Mouse (Mus musculus) thymus, postnatal 25 days (tissue): Measurements from ENCODE around the gene Kcna5.

ENCODE experiments used
- DNase-seq: peaks from one replicate; pipeline ENCODE4 v3.0.0; 2022

The Kcna5 gene

GRCm38 (mm10) chr6:126535208-126535910 is at the start of gene Kcna5:
Gene Kcna5, minus strand, starts transcription at chr6:126535412.
- no peak for DNase-seq

GRCm38 (mm10) chr6:126583075-126583474 is 47.9 kb upstream of the Kcna5 start:
- DNase-seq: peak; percentile 17

GRCm38 (mm10) chr6:126581632-126582031 is 46.4 kb upstream of the Kcna5 start:
- DNase-seq: no peak

GRCm38 (mm10) chr6:126580571-126580970 is 45.4 kb upstream of the Kcna5 start:
- no peak for DNase-seq

- DNase-seq: no peak
Observed at GRCm38 (mm10) chr6:126577415-126577814, 42.2 kb upstream of the Kcna5 start.

GRCm38 (mm10) chr6:126576566-126576965 is 41.4 kb upstream of the Kcna5 start:
- DNase-seq: no peak

- DNase-seq: no peak
Observed at GRCm38 (mm10) chr6:126574778-126575177, 39.6 kb upstream of the Kcna5 start.

GRCm38 (mm10) chr6:126573021-126573420 is 37.8 kb upstream of the Kcna5 start:
- no peak for DNase-seq

- DNase-seq: no peak
Observed at GRCm38 (mm10) chr6:126569809-126570208, 34.6 kb upstream of the Kcna5 start.

- DNase-seq: no peak
Observed at GRCm38 (mm10) chr6:126568046-126568830, 33.0 kb upstream of the Kcna5 start.

- DNase-seq: no peak
Observed at GRCm38 (mm10) chr6:126567326-126567725, 32.1 kb upstream of the Kcna5 start.

- DNase-seq: no peak
Observed at GRCm38 (mm10) chr6:126564376-126564775, 29.2 kb upstream of the Kcna5 start.

- peak; percentile 49 for DNase-seq
Observed at GRCm38 (mm10) chr6:126563898-126564297, 28.7 kb upstream of the Kcna5 start.

GRCm38 (mm10) chr6:126561702-126562101 is 26.5 kb upstream of the Kcna5 start:
- DNase-seq: no peak

- DNase-seq: no peak
Observed at GRCm38 (mm10) chr6:126560696-126561095, 25.5 kb upstream of the Kcna5 start.

- DNase-seq: no peak
Observed at GRCm38 (mm10) chr6:126560036-126560435, 24.8 kb upstream of the Kcna5 start.

- DNase-seq: no peak
Observed at GRCm38 (mm10) chr6:126558276-126558675, 23.1 kb upstream of the Kcna5 start.

- no peak for DNase-seq
Observed at GRCm38 (mm10) chr6:126553812-126554211, 18.6 kb upstream of the Kcna5 start.

- DNase-seq: peak; percentile 6
Observed at GRCm38 (mm10) chr6:126551862-126552395, 16.7 kb upstream of the Kcna5 start.

- DNase-seq: no peak
Observed at GRCm38 (mm10) chr6:126544107-126545036, 9.2 kb upstream of the Kcna5 start.

GRCm38 (mm10) chr6:126542724-126543123 is 7.5 kb upstream of the Kcna5 start:
- DNase-seq: no peak

GRCm38 (mm10) chr6:126537512-126537911 is 2.3 kb upstream of the Kcna5 start:
- no peak for DNase-seq

- no peak for DNase-seq
Observed at GRCm38 (mm10) chr6:126536926-126537325, 1.7 kb upstream of the Kcna5 start.
